Mouse (Mus musculus) ovary, adult 18-20 months (tissue): ENCODE measurements at regions not wholly inside any gene's neighbourhood (a gene's known extent, or its start where the extent isn't known, plus 50 kb on each side); places are given as distances from the start of the nearest gene placed in this dataset.
A peak's percentile ranks its signal among the peaks of the same experiment; 100 is the strongest.

Experiments
- DNase-seq: peaks from one replicate; pipeline ENCODE4 v3.0.0; 2022; ENCODE audit warnings: low spot score, mixed read lengths

DNA sequence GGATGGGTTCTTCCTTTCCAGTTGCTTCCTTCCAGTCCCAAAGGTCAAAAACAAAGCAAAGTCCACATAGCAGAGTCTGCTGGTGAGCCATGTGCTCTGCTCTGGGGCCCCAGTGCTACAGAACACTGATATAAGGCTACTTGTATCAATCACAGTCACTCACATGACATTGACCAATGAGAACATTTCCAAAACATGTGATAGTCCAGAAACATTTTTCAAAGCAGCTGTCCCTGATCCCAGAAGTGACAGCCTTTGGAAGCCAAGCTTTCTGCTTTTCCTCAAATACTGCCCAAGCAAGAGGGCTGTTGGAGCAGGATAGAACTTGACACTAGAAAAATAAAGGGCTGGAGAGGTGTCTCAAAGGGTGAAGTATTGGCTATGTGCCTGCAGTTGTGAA lies 106.5 kb upstream of the Tgfbr2 start:
- no peak for DNase-seq

DNA sequence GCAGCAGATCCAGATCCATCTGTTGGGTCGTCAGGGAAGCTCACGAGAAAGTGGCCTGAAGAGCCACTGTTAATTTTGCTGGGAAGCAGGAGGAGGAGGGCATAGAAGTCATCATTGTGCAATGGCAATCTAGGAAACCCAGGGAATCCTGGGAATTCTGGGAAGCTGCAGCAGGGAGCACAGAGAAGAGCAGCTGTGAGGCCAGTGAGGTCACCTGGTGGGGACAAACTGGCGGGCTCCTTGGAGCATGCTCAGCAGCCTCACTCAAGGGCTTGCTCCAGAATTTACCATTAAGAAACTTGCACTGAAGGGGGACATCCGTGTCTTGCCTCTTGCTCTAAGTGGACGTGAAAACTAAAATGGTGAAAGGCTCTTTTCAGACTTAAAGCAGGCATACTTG lies 105.0 kb upstream of the Tgfbr2 start:
- no peak for DNase-seq

DNA sequence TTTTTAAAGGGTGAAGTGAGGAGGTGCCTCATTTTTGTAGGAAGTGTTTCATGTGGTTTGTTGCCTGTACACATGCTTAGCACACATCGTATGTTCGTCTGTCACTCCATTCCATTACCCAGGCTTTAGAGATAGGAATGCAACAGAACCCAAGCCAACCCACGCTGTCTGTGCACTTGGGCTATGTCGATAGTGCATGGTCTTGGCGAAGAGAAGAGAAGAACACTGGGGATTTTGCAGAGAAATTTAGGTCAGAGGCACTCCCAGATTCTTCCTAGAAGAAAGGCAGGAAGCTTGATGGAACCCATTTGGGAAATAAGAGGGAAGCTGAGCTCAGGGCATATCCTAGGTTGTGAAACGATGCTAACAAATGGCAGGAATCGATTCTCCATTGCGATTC lies 103.7 kb upstream of the Tgfbr2 start:
- no peak for DNase-seq

DNA sequence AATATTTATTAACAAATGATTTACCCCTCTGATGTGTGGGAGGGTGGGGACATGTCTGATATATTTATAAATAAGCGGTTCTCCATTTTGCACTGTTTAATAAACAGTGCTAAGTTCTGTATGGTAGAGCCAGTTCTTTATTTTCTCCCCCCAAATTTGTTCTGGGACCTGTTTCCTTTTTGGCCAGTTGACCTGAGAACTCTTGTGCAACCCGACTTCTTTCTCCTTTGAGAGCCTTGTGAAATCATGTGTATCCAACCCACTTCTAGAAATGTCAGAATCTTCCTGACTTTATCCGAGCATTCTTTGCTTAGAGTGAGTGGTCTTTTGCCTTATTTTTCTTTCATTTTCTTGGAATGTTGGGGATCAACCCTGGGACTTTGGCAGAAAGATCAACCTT lies 102.6 kb upstream of the Tgfbr2 start:
- DNase-seq = no peak

DNA sequence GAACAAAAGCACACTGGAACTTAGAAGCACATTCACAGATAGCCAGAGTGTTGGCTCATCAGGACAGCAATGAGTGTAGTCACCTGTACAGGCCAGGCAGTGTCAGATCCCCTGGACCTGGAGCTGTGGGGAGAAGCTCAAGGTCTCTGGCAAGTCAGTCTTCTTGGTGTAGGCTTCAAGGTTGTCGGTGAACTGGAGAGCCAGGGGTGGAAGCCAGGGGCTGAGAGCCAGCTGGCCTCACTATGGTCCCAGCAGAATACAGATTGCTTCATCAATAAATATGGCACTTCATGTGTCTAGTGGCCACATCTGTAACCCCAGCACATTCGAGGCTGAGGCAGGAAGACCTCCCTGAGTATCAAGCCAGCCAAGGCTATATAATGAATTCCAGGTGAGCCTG lies 101.0 kb upstream of the Tgfbr2 start:
- no peak for DNase-seq

DNA sequence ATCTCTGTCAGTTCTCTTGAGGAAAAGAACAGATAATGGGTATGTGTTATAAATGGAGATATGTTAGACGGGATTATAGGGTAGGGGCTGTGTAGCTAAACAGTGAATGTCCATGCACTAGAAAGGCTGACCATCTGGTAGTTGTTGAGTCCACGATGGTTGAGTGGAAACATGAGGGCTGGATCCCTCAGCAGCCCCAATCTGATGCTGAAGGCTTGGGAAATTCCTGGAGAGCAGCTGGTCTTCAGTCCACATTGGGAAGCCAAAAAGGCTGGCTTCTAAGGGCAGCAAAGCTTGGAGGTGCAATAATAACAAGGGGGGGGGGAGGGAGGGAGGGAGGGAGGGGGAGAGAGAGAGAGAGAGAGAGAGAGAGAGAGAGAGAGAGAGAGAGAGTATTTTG lies 97.3 kb upstream of the Tgfbr2 start:
- no peak for DNase-seq

DNA sequence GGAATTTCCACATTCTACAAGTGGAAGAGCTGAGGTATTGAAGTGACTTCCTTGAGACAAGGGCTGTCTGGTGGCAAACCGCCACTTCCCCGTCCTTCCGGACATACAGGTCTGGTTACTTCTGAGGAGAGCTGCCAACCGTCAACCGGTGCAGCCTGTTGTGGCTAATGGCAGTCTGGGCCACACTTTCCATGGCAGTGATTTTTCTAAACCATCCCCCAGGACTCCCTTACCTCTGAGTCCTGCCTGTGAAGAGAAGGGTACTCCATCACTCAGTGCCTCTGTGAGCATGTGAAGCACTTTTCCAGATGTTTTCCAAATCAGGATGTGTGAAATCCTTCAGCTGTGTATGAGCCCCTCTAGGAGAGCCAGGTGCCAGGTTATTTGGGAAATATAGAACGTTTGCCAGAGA lies 95.3 kb upstream of the Tgfbr2 start:
- DNase-seq = peak; percentile 13

DNA sequence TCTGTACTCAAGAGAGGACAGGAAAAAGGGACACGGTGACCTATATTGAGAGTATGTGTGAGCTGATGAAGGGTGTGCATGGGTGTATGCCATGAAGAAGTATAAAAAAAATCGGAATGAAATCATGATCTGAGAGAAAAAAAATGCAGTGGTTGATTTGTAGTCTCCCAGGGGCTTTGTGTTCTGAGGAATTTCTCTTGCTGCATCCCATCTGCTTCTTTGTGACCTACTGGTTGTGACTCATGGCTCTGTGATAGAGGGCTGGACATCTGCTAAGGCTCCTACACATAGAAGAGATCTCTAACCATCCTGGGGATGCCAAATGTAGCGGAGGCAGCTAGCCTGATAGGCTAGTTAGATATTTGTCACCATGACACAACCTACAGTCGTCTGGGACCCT lies 92.3 kb upstream of the Tgfbr2 start:
- no peak for DNase-seq

DNA sequence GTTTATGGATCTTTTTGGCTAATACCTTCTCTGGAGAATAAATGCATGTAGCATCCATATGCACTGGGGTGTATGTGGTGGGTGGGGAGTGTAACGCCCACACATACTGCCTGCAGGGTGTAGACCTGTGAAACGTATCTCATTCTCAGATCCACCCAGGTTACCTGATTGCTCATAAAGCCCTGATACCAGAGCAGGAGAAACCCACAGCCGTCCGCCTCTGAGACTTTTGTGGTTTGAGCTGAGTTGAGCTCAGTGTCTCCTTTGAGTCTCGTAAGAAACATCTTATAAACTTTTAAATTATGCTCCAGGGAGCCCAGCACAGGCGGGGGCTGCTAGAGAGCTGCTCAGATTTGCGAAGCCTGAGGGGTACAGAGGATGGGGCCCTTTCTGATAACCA lies 88.7 kb upstream of the Tgfbr2 start:
- DNase-seq = no peak

DNA sequence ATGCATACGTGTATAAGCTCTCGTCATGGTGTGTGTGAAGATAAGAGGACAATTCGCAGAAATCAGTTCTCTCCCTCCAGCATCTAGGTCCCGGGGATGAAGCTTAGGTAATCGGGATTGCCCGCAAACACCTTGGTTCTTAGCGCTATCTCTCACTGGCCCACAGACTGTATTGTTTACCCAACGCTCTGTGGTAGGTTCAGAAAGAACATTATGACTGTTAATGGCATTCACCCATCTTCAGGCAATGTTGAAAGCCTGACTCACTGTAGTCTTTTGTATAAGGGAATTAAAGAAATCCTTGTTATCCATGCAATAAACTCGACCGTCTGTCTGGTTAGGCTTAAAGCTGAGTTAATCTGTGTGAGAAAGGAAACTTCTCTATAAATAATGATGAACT lies 84.4 kb upstream of the Tgfbr2 start:
- DNase-seq = no peak

DNA sequence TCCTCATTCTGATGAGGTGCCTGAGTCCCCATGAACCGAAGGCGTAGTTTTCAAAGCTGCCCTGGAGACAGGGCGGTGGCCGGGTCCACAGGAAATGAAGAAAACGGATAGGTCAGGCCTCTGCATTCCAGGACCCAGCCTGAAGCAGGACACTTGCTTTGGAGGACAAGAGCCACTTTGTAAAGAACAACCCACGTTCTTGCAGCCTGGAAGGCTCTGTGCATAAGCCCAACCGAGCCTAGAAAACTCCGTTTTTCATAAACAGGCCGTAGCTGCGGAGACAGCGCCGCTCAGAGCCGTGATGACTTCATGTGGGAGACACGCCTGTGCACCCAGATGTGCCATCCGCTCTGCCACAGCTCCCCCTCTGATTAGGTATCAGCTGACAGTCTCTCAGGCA lies 78.4 kb upstream of the Tgfbr2 start:
- DNase-seq = no peak

DNA sequence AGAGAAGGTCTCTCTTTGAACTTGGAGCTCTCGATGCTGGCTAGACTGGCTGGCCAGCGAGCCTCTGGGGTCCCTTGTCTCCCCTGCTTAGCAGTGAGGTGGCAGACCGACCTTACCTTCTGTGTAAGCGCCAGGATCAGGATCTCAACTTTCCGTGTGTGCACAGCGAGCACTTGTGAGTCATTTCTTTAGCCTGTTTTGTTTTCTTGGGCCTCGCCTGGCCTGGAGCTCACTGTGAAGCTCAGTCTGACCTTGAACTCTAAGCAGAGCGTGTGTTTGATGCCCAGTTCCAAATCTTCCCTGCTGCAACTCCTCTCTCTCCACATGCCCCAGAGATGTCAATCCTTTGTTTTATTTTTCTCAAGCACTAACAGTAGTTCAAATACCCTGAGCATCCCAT lies 77.6 kb upstream of the Tgfbr2 start:
- DNase-seq = peak; percentile 28

DNA sequence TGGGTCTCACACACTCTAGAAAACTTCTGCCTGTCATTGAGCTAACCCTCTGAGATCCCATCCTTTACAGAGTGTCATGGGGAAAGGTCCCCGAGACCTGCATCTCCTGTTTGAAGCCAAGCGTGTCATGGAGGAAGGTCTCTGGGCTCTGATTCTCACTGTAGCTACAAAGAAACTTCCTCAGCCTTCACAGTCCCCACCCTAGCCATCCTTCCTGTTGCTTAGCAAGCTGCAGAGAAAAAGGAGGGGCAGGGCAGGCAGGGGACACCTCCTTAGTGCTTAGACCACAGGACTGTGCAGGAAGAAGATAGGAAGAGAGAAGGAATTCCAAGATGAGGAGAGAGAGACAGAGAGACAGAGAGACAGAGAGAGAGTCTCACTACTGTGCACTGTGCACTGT lies 74.6 kb upstream of the Tgfbr2 start:
- DNase-seq = no peak

DNA sequence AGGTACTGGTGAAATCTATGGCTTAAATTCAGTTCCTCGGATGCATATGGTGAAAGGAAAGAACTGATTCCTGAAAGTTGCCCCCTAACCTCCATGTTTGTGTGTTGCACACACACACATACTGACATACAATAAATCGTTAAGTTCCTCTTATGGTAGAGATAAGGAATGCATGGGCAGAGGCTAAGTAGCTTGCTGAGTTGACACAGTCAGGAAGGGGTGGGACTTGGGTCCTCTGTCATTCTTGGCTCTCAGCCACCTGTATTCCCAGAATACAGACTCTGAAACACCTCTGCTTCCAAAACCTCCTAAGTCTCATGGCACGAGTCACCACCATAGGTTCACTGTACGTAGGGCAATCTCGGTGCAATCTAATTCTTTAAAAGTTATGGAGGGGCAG lies 70.0 kb upstream of the Tgfbr2 start:
- no peak for DNase-seq

DNA sequence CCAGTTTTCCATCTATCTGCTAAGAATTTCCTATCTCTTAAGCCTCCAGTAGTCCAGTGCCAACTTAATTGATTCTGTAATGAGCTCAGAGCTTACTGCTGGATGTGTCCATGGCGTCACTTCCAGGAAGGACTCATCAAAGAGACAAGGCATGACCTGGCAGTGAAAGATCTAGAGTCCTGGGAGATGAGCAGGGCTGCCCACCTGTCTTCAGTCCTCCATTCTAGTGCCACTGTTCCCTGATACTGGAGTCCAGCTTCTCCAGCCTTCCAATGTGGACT lies 69.4 kb upstream of the Tgfbr2 start:
- DNase-seq = no peak

DNA sequence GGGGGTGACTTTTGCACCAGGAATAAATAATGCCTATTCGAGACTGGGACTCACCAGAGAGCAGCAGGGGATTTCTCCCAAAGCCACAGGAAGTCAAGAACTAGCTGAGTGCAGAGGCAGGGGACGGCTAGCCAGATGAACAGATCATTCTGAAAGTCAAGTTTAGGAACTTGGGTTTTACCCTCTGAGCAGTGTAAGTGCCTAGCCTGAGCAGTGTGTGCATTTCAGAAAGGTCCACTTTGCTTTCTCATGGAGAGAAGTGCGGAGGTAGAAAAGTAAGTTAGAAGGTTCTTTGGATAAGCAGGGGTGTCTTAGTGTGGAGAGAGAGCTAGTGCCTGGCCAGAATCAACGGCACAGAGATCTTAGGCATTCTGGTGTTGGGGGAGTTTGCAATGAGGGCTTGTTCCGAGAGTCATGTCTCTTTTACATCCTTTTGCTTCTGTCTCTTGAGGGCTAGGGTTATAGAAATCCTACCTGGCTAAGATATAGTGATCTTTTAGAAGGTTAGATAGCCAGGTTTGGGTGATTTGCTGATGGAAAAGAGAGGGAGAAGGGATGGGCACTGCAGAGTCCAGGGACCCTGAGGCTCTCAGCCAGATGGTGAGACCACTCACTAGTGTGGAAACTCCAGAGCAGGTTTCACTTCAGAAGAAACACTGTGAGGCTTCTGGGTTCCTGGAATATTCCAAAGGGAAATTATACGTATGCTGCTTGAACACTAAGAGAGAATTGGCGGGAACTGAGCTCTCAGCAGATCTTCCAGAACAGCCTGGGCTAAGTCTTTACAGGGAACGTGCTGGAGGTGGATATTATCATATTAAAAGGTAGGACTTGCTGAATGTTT lies 68.8 kb upstream of the Tgfbr2 start:
- DNase-seq = no peak

DNA sequence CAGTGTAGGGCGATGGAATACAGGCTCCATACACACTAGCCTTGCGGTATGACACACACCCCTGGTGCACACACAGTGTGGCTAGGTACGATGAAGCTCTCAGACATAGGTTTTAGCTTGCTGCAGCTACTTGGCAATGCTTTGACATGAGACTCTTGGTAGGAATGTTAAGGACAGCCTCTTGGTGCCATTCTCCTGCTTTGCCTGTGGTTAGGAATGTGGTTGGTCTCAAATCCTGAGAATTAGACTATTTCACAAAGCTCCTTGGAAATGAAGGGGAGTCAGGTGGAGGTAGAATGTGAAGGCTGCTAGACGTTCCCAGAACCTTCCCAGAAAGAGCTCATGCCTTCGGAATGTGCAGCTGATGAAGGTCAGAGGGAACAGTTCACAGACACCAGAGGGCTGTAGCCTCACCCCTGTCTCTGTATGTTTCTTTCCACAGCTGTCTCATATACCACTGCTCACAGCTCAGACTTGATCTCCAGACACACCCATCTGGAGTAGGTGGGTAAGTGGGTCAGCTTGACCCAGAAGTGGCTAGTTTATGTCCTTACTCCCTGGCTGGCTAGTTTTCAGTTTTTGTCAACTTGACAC lies 66.9 kb upstream of the Tgfbr2 start:
- DNase-seq = no peak

DNA sequence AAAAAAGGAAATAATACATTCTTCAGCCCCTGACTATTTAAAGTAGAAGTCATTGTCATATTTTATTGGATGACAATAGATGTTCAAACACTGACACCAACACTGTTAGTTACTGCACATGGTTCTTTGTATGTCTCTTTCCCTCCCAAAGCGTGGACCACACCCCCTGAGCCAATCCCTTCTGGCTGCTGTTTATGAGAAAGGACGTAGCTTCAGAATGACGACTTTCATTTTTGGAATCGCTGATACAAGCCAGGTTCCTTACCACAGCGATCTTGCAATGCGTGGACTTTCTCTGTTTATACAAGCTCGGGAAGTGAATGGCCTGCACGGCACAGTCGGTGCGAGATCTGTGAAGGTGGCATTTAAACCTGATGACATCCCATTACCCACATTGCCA lies 66.1 kb upstream of the Tgfbr2 start:
- no peak for DNase-seq

DNA sequence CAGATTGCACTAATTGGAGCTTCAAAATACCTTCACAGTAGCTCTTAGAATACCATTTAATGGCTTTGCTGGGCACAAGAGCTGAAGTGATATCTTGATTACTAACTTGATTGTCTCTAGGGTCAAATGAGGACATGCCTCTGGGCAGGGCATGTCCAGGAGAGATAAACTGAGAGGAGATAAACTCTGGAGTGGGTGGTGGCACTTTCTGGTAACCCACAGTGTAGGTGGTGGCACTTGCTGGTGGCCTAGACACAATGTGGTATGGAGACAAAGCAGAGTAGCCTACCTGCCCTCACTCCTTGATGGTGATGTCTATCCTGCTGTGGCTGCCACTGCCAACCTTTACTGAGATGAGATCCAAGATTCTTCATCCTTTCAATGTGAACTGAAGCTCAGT lies 61.7 kb upstream of the Tgfbr2 start:
- no peak for DNase-seq

DNA sequence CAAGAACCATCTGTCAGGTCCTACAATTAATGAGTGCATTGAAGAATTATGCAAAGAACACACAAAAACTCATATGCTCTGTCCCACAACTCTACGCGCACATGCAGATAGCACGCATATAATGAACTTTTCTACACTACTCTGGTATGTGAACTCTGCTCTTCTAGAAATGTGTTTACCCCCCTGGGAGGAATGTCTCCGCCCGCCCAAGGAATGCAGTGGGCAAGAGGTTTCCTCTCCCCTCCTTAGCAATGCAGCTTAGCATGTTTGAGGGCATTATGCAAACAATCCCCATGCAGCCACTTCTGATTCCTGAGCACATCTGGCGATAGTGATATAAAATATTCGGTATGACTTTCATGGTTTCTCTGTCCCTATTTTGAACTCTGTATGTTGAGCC lies 59.0 kb upstream of the Tgfbr2 start:
- DNase-seq = no peak

DNA sequence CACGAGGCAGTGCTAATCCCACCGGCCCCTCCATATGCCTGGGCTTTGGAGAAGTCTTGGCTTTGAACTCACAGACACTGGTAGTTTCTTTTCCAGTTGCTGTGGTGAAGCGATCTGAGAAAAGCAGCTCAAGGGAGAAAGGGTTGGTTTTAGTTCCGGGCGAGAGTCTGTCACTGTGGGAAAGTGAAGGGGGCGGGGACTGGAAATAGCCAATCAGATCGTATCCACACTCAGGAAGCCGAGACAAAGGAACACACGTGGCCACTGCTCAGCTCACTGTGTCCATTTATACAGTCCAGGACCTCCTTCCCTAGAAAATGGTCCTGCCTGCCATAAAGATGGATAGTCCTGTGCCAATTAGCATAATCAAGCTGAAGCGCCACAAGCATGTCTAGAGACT lies 57.2 kb upstream of the Tgfbr2 start:
- DNase-seq = no peak

DNA sequence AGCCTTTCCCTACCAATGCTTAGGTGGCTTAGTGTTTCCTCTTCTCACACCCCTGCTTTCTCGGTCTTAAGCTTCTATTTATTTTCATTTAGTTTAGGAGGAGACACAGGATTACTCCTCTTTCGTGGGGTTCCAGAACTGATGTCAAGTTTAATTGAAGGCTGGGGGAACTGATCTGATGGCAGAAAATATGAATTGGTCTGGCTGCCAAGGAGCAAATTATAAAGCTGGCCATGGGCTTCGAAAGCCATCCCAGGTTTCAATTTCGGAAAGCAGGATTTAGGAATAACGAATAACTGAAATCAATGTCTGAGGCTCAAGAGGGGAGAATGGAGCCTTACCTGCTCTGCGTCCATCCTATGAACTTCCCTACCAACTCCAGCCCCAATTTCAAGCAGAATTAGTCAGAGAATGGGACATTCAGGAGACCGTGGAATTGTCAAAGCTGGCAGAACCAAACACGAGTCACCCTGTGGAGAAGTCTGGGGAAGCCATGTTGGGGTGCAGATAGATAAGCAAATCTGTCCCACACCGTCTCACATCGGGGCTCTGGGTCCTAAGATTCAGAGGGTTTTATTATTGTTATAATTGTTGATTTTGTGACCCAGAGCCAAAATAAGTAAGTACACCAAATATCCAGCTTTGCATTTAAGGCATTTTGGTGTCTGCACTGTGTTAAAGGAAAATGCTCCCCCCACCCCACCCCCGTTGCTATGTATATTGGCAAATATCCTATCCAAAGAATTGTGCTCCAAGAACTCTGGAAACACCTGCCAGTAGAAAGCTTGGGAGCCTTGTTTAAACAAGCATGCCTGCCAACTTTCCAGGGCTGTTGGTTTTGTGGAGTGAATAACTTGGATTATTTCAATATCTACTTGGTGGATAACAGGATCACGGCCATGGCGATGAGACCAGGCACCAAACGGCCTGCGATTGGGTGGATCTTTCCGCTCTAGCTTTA lies 56.5 kb upstream of the Tgfbr2 start:
- no peak for DNase-seq

DNA sequence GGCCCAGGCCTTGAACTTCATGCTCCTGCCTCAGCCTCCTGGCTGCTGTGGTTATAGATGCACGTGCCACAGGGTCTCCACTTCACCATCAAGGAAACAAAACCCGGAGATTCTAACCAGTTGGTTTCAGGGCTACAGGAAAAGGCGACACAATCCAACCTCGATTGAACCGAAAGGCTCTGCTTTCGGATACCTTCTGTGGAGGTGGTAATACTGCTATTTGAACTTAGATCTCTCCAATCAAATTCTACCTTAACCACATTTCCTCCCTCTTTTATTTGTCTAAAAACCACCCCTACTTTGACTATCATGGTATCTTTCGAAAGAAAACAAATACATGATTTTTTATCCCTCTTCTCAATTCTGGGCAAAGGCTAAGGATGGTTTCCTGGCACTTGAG lies 55.2 kb upstream of the Tgfbr2 start:
- DNase-seq = no peak
